Mouse (Mus musculus): ENCODE data around the gene Dhx16. TPM values are rescaled to one million over a fixed set of nuclear protein-coding genes. Genes with fewer than 3 reads are reported as not detected.

Gene Dhx16
- total and polyA plus RNA-seq, 2 experiments = 18.5 to 52.2 TPM

DNA sequence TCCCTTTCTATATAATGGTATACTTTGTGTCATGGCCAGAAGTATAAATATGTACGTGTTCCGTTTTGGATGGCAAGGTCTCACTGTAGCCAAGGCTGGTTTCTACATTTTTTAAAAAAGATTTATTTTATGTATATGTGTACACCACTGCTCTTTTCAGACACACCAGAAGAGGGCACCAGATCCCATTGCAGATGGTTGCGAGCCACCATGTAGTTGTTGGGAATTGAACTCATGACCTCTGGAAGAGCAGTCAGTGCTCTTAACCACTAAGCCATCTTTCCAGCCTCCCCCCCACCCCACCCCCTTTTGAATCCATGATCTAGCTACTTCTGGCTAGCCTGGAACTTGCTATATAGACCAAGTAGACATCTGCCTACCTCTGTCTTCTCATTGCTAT, 36.1 kb upstream of the Dhx16 start:
- Histone ChIP-seq H3K4me1 (ENCODE audit: control insufficient read depth, insufficient read depth, low read length) (peaks cover 2% of the 10 kb centered on the region; the same call in 1 of the 2 replicates), H3K79me2 (ENCODE audit: control insufficient read depth, insufficient read depth, low read length) (no peaks in the 10 kb centered on the region), H3K36me3 (ENCODE audit: control insufficient read depth, insufficient read depth, low read length) (peaks cover 5% of the 10 kb centered on the region), H3K9ac (ENCODE audit: low read depth, low read length) (no peak overlapping the region), H3K27me3 (ENCODE audit: control insufficient read depth, insufficient read depth, low read length) (no peaks in the 10 kb centered on the region), H3K27ac (replicated peaks; ENCODE audit: insufficient read depth, low read depth, low read length) (no peak overlapping the region), H3K4me3 (ENCODE audit: insufficient read depth, low read depth, low read length) (no peak overlapping the region)
- no peak for DNase-seq (ENCODE audit: extremely low read depth, low read depth, low spot score)
- WGBS = 89% methylated on average over 3 of the region's 3 CpGs
- TF ChIP-seq CTCF (IDR thresholded peaks at IDR 0.05; ENCODE audit: low read depth, low read length) (peak; percentile 16; the same call in 1 of the 2 replicates), POLR2A (IDR thresholded peaks at IDR 0.05; ENCODE audit: extremely low read depth, insufficient read depth, low read length) (no peak)

- Histone ChIP-seq H3K4me1 (ENCODE audit: control insufficient read depth, insufficient read depth, low read length) (no peaks in the 10 kb centered on the region), H3K4me3 (ENCODE audit: insufficient read depth, low read depth, low read length) (no peak overlapping the region), H3K27ac (replicated peaks; ENCODE audit: insufficient read depth, low read depth, low read length) (no peak overlapping the region), H3K9ac (ENCODE audit: low read depth, low read length) (no peak overlapping the region), H3K36me3 (ENCODE audit: control insufficient read depth, insufficient read depth, low read length) (peaks cover 15% of the 10 kb centered on the region), H3K27me3 (ENCODE audit: control insufficient read depth, insufficient read depth, low read length) (no peaks in the 10 kb centered on the region), H3K79me2 (ENCODE audit: control insufficient read depth, insufficient read depth, low read length) (no peaks in the 10 kb centered on the region)
- no peak for DNase-seq (ENCODE audit: extremely low read depth, low read depth, low spot score)
- no peak for TF ChIP-seq POLR2A (IDR thresholded peaks at IDR 0.05; ENCODE audit: extremely low read depth, insufficient read depth, low read length)
- peak; percentile 23; the same call in 1 of the 2 replicates for TF ChIP-seq CTCF (IDR thresholded peaks at IDR 0.05; ENCODE audit: low read depth, low read length)
- WGBS = 83% methylated on average over 1 of the region's 1 CpGs
Measured at GRCm38 (mm10) chr17:35848112-35848511, 31.5 kb upstream of the Dhx16 start.

DNA sequence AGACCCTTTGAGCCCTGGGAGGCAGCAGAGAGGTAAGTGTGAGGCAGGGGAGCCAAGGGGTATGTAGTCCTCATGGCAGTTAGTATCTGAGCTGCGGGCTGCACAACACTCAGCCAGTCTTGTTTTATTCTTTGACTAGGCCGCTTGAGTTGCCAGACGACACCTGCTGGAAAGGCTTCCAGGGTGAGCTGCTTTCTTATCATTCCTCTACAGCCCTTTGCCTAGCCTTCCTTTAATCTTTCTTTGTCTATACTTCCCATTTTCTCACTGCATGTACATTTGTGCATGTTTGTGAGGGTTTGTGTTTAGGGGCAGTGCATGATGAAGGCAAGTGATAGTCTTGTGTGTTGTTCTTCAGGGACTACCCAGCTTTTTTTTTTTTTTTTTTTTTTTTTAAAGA, 28.6 kb upstream of the Dhx16 start:
- Histone ChIP-seq H3K27ac (replicated peaks; ENCODE audit: insufficient read depth, low read depth, low read length) (no peak overlapping the region), H3K4me1 (ENCODE audit: control insufficient read depth, insufficient read depth, low read length) (no peaks in the 10 kb centered on the region), H3K79me2 (ENCODE audit: control insufficient read depth, insufficient read depth, low read length) (no peaks in the 10 kb centered on the region), H3K4me3 (ENCODE audit: insufficient read depth, low read depth, low read length) (no peak overlapping the region), H3K36me3 (ENCODE audit: control insufficient read depth, insufficient read depth, low read length) (peaks cover 14% of the 10 kb centered on the region), H3K9ac (ENCODE audit: low read depth, low read length) (no peak overlapping the region), H3K27me3 (ENCODE audit: control insufficient read depth, insufficient read depth, low read length) (no peaks in the 10 kb centered on the region)
- TF ChIP-seq POLR2A (IDR thresholded peaks at IDR 0.05; ENCODE audit: extremely low read depth, insufficient read depth, low read length) = no peak
- TF ChIP-seq CTCF (IDR thresholded peaks at IDR 0.05; ENCODE audit: low read depth, low read length) = no peak
- whole genome bisulfite sequencing = 94% methylated on average over 3 of the region's 3 CpGs
- no peak for DNase-seq (ENCODE audit: extremely low read depth, low read depth, low spot score)

DNA sequence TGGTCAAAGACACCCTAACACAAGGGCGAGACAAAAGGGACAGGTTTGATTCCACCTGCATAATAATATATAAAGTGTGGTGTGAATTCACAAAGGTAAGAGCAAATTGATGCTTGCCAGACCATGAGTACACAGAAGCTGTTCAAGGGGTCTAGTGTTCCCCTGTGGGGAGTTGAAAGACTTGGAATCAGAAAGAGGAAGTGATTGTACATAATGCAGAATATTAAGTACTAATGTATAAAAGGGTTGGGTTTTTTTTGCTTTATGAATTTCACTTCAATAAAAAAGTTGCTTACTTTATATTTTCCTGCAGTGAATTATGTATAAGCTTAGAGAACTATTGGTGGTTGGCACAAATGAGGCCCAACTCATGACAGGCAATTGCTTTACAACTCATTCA, 20.2 kb upstream of the Dhx16 start:
- H3K27me3 ChIP-seq (ENCODE audit: control insufficient read depth, insufficient read depth, low read length) = no peaks in the 10 kb centered on the region
- H3K27ac ChIP-seq (replicated peaks; ENCODE audit: insufficient read depth, low read depth, low read length) = no peak overlapping the region
- H3K36me3 ChIP-seq (ENCODE audit: control insufficient read depth, insufficient read depth, low read length) = no peaks in the 10 kb centered on the region
- no peak overlapping the region for H3K9ac ChIP-seq (ENCODE audit: low read depth, low read length)
- H3K4me1 ChIP-seq (ENCODE audit: control insufficient read depth, insufficient read depth, low read length) = no peaks in the 10 kb centered on the region
- no peak for DNase-seq (ENCODE audit: extremely low read depth, low read depth, low spot score)
- no peaks in the 10 kb centered on the region for H3K79me2 ChIP-seq (ENCODE audit: control insufficient read depth, insufficient read depth, low read length)
- TF ChIP-seq POLR2A (IDR thresholded peaks at IDR 0.05; ENCODE audit: extremely low read depth, insufficient read depth, low read length) (no peak), CTCF (IDR thresholded peaks at IDR 0.05; ENCODE audit: low read depth, low read length) (no peak)
- WGBS = 95% methylated on average over 1 of the region's 1 CpGs
- no peak overlapping the region for H3K4me3 ChIP-seq (ENCODE audit: insufficient read depth, low read depth, low read length)

GRCm38 (mm10) chr17:35859835-35860234, 19.8 kb upstream of the Dhx16 start:
- TF ChIP-seq CTCF (IDR thresholded peaks at IDR 0.05; ENCODE audit: low read depth, low read length) (no peak), POLR2A (IDR thresholded peaks at IDR 0.05; ENCODE audit: extremely low read depth, insufficient read depth, low read length) (no peak)
- no peak for DNase-seq (ENCODE audit: extremely low read depth, low read depth, low spot score)
- no peaks in the 10 kb centered on the region for H3K4me1 ChIP-seq (ENCODE audit: control insufficient read depth, insufficient read depth, low read length)
- WGBS = 72% methylated on average over 2 of the region's 2 CpGs
- no peak overlapping the region for H3K27ac ChIP-seq (replicated peaks; ENCODE audit: insufficient read depth, low read depth, low read length)
- no peak overlapping the region for H3K4me3 ChIP-seq (ENCODE audit: insufficient read depth, low read depth, low read length)
- H3K79me2 ChIP-seq (ENCODE audit: control insufficient read depth, insufficient read depth, low read length) = no peaks in the 10 kb centered on the region
- no peaks in the 10 kb centered on the region for H3K36me3 ChIP-seq (ENCODE audit: control insufficient read depth, insufficient read depth, low read length)
- no peak overlapping the region for H3K9ac ChIP-seq (ENCODE audit: low read depth, low read length)
- no peaks in the 10 kb centered on the region for H3K27me3 ChIP-seq (ENCODE audit: control insufficient read depth, insufficient read depth, low read length)

- TF ChIP-seq POLR2A (IDR thresholded peaks at IDR 0.05; ENCODE audit: extremely low read depth, insufficient read depth, low read length) = no peak
- no peak for TF ChIP-seq CTCF (IDR thresholded peaks at IDR 0.05; ENCODE audit: low read depth, low read length)
- Histone ChIP-seq H3K27ac (replicated peaks; ENCODE audit: insufficient read depth, low read depth, low read length) (no peak overlapping the region), H3K27me3 (ENCODE audit: control insufficient read depth, insufficient read depth, low read length) (peaks cover 5% of the 10 kb centered on the region; the same call in 1 of the 2 replicates), H3K4me1 (ENCODE audit: control insufficient read depth, insufficient read depth, low read length) (no peaks in the 10 kb centered on the region; the same call in 1 of the 2 replicates), H3K4me3 (ENCODE audit: insufficient read depth, low read depth, low read length) (peak overlapping the region; percentile 96; the same call in 1 of the 2 replicates), H3K79me2 (ENCODE audit: control insufficient read depth, insufficient read depth, low read length) (no peaks in the 10 kb centered on the region), H3K36me3 (ENCODE audit: control insufficient read depth, insufficient read depth, low read length) (no peaks in the 10 kb centered on the region), H3K9ac (ENCODE audit: low read depth, low read length) (no peak overlapping the region)
- no peak for DNase-seq (ENCODE audit: extremely low read depth, low read depth, low spot score)
- 8% methylated on average over 12 of the region's 12 CpGs for WGBS
Measured at GRCm38 (mm10) chr17:35860831-35861197, 18.8 kb upstream of the Dhx16 start.

Data from liver, adult 2 months (tissue).